Mouse (Mus musculus) thymus, adult 2 months (tissue): ENCODE data around the gene Chm. TPM values are rescaled to one million over a fixed set of nuclear protein-coding genes. Genes with fewer than 3 reads are reported as not detected.
"Not testable (repeated sequence)": the region's sequence is repeated elsewhere in the genome, so short reads cannot be mapped to it uniquely, and the experiment has no call there.

Source experiments
- DNase-seq: peaks from one replicate; pipeline ENCODE4 v3.0.0; 2021
- H3K27ac ChIP-seq: fragments of 200-500 bp; 2 replicates; pipeline ENCODE4 v1.5.1; 2012; ENCODE audit warnings: low read length, control low read depth; ENCODE audit not compliant: control insufficient read depth, insufficient read depth
- H3K27me3 ChIP-seq: fragments of 200-500 bp; 2 replicates; pipeline ENCODE4 v1.6.1; 2012; ENCODE audit warnings: mild to moderate bottlenecking, low read length, moderate library complexity, mixed read lengths; ENCODE audit not compliant: control insufficient read depth, insufficient read depth
- H3K36me3 ChIP-seq: fragments of 200-500 bp; 2 replicates; pipeline ENCODE4 v1.6.1; 2012; ENCODE audit warnings: mild to moderate bottlenecking, low read length, moderate library complexity; ENCODE audit not compliant: control insufficient read depth, insufficient read depth
- H3K4me1 ChIP-seq: fragments of 200-500 bp; replicated peaks from 2 replicates; pipeline ENCODE4 v1.6.1; 2012; ENCODE audit warnings: low read length; ENCODE audit not compliant: control insufficient read depth, insufficient read depth
- H3K4me3 ChIP-seq: fragments of 200-500 bp; 2 replicates; pipeline ENCODE4 v1.5.1; 2012; ENCODE audit warnings: mild to moderate bottlenecking, low read length, control low read depth, moderate library complexity; ENCODE audit not compliant: control insufficient read depth, insufficient read depth
- CTCF ChIP-seq: fragments of 200-500 bp; IDR thresholded peaks from 2 replicates; pipeline ENCODE4 v1.5.1; 2012; ENCODE audit warnings: mild to moderate bottlenecking, control low read depth, low read length, moderate library complexity, borderline replicate concordance; ENCODE audit not compliant: control insufficient read depth, poor library complexity, insufficient read depth; ENCODE audit errors: extremely low read depth
- POLR2A ChIP-seq: fragments of 200-500 bp; IDR thresholded peaks from 2 replicates; pipeline ENCODE4 v1.6.1; 2012; ENCODE audit warnings: mild to moderate bottlenecking, low read length, control low read depth, moderate library complexity; ENCODE audit not compliant: control insufficient read depth, poor library complexity, insufficient read depth; ENCODE audit errors: extremely low read depth
- WGBS: fragments of 180-500 bp; shearing (Covaris S2); methylation state at CpG from one replicate; pipeline ENCODE4 v1.1.7; 2018; 5-methylcytosine and 5-hydroxymethylcytosine counted together
- polyA plus RNA-seq: library from polyadenylated mRNA; depleted of rRNA; stranded (reverse); fragments of >200 nt; gene quantifications from 2 replicates; pipeline ENCODE4 v1.2.3, GENCODE M21; 2012; rRNA removed

The Chm gene
- 2.6 and 2.9 TPM in 2 replicates for polyA plus RNA-seq

GRCm38 (mm10) chrX:113185230-113185985 lies at the start of gene Chm:
TSS of gene Chm (minus strand) at chrX:113185517.
- no peak for TF ChIP-seq POLR2A
- no peak for TF ChIP-seq CTCF

GRCm38 (mm10) chrX:113193901-113194300 lies 8.6 kb upstream of the Chm start:
- WGBS = 70% methylated on average over 2 of the region's 2 CpGs
- TF ChIP-seq POLR2A = no peak
- no peak for TF ChIP-seq CTCF
- no peak for DNase-seq
- Histone ChIP-seq H3K4me1 (no peaks in the 10 kb centered on the region), H3K36me3 (no peaks in the 10 kb centered on the region), H3K27ac (no peak overlapping the region), H3K27me3 (no peaks in the 10 kb centered on the region), H3K4me3 (no peak overlapping the region)

More at GRCm38 (mm10) chrX:113185230-113185985, at the start of gene Chm:
- Histone ChIP-seq H3K4me3 (peak within 1 kb of the TSS; percentile 98), H3K27ac (peak within 1 kb of the TSS; percentile 66; the same call in 1 of the 2 replicates), H3K36me3 (no peaks in the 10 kb centered on the region), H3K4me1 (no peaks in the 10 kb centered on the region), H3K27me3 (no peaks in the 10 kb centered on the region)
- DNase-seq = peak; percentile 38
- 1% methylated on average over 21 of the region's 21 CpGs for WGBS

GRCm38 (mm10) chrX:113184569-113185229 lies 618 bp downstream of the Chm start:
- Histone ChIP-seq H3K27me3 (no peaks in the 10 kb centered on the region), H3K36me3 (no peaks in the 10 kb centered on the region), H3K4me1 (no peaks in the 10 kb centered on the region), H3K4me3 (peak overlapping the region; percentile 98), H3K27ac (0 out of 2 replicates have a peak overlapping the region, but pooled peaks have one; percentile 66)
- TF ChIP-seq CTCF (no peak), POLR2A (no peak)
- 3% methylated on average over 17 of the region's 17 CpGs for whole genome bisulfite sequencing
- no peak for DNase-seq

GRCm38 (mm10) chrX:113180856-113181255 lies 4.5 kb downstream of the Chm start:
- H3K4me1 ChIP-seq, H3K27ac ChIP-seq, H3K36me3 ChIP-seq, H3K27me3 ChIP-seq, H3K4me3 ChIP-seq, DNase-seq: not testable (repeated sequence)
- 92% methylated on average over 4 of the region's 4 CpGs for WGBS

- no peak overlapping the region for H3K4me3 ChIP-seq
- TF ChIP-seq POLR2A (no peak), CTCF (no peak)
- no peaks in the 10 kb centered on the region for H3K27me3 ChIP-seq
- H3K27ac ChIP-seq = no peak overlapping the region
- WGBS = 40% methylated on average over 2 of the region's 2 CpGs
- DNase-seq = no peak
- H3K36me3 ChIP-seq = no peaks in the 10 kb centered on the region
- H3K4me1 ChIP-seq = no peaks in the 10 kb centered on the region
Observed at GRCm38 (mm10) chrX:113172766-113173165, 12.6 kb downstream of the Chm start.

- no peak for DNase-seq
- Histone ChIP-seq H3K27me3 (no peaks in the 10 kb centered on the region), H3K4me3 (no peak overlapping the region), H3K27ac (no peak overlapping the region), H3K4me1 (no peaks in the 10 kb centered on the region), H3K36me3 (no peaks in the 10 kb centered on the region)
- WGBS = 0% methylated on average over 1 of the region's 1 CpGs
- TF ChIP-seq CTCF = no peak
Observed at GRCm38 (mm10) chrX:113172271-113172670, 13.0 kb downstream of the Chm start.
